ENCODE assay signal across 18 mouse cellular contexts in genomic region chr3:27827236-27827635, GRCm38 (mm10).
DNase-seq lines count a peak whose midpoint lies in the region; ATAC-seq lines count a peak whose summit lies in the region.
"Had no signal": no experiment of that assay in that cellular context is flagged by ENCODE, and none has a peak within 500 bp of the region (broad histone marks: within the 10 kb centered on the region; RNA-seq: fewer than 3 reads in every experiment).

No protein-coding gene starts in this region.

- DNase-seq in heart, embryonic 10.5 days (ENCODE audit: low spot score): peak; percentile 68
- no peak for DNase-seq in adrenal gland, postnatal 14 days
- DNase-seq: adrenal gland, adult 2 months; adrenal gland, postnatal 10 days; adrenal gland, postnatal 36 days; cerebellum, adult 11-12 months; cerebellum, adult 2 months; cerebellum, adult 9-10 months; cerebellum, postnatal 10 days; cerebellum, postnatal 25 days; forebrain, postnatal 0 days had no signal

- H3K4me1 ChIP-seq in heart, embryonic 10.5 days: peaks cover 4% of the 10 kb centered on the region; the same call in 1 of the 2 replicates
- no peaks in the 10 kb centered on the region for H3K4me1 ChIP-seq in heart, embryonic 11.5 days (ENCODE audit: control insufficient read depth, insufficient read depth, low read length)
- no peaks in the 10 kb centered on the region for H3K4me1 ChIP-seq in megakaryocyte, embryonic 14.5 days
- H3K4me1 ChIP-seq: embryonic facial prominence, embryonic 10.5 days; embryonic facial prominence, embryonic 12.5 days; forebrain, embryonic 13.5 days; forebrain, embryonic 15.5 days had no signal

- no peak overlapping the region for H3K4me3 ChIP-seq in heart, embryonic 10.5 days
- no peak overlapping the region for H3K4me3 ChIP-seq in heart, embryonic 11.5 days (ENCODE audit: low read depth, low read length)
- H3K4me3 ChIP-seq in megakaryocyte, embryonic 14.5 days (replicated peaks): peak overlapping the region; percentile 35
- H3K4me3 ChIP-seq: embryonic facial prominence, embryonic 10.5 days; embryonic facial prominence, embryonic 12.5 days; forebrain, embryonic 13.5 days; forebrain, embryonic 15.5 days had no signal

- no peak for ATAC-seq in heart, embryonic 11.5 days (replicated peaks; ENCODE audit: insufficient number of reproducible peaks, low FRiP score, low TSS enrichment)
- ATAC-seq in megakaryocyte, adult 5-6 weeks (ENCODE audit: poor library complexity, severe bottlenecking): no peak
- ATAC-seq: forebrain, embryonic 13.5 days; forebrain, embryonic 15.5 days; forebrain, postnatal 0 days had no signal

- WGBS in heart, embryonic 10.5 days: 91% methylated on average over 3 of the region's 3 CpGs
- 79% methylated on average over 3 of the region's 3 CpGs for WGBS in heart, embryonic 11.5 days (ENCODE audit: insufficient replicate concordance)

- peaks cover 5% of the 10 kb centered on the region for H3K9me3 ChIP-seq in heart, embryonic 10.5 days
- peaks cover 4% of the 10 kb centered on the region; the same call in 1 of the 2 replicates for H3K9me3 ChIP-seq in heart, embryonic 11.5 days (replicated peaks; ENCODE audit: control insufficient read depth, low read length)
- H3K9me3 ChIP-seq in megakaryocyte, embryonic 14.5 days: peaks cover 7% of the 10 kb centered on the region
- H3K9me3 ChIP-seq: embryonic facial prominence, embryonic 10.5 days; embryonic facial prominence, embryonic 12.5 days; forebrain, embryonic 15.5 days had no signal

- no peaks in the 10 kb centered on the region for H3K36me3 ChIP-seq in heart, embryonic 10.5 days
- no peaks in the 10 kb centered on the region for H3K36me3 ChIP-seq in heart, embryonic 11.5 days (ENCODE audit: control insufficient read depth, insufficient read depth, low read length)
- H3K36me3 ChIP-seq in megakaryocyte, embryonic 14.5 days (replicated peaks; ENCODE audit: low read length): no peaks in the 10 kb centered on the region
- H3K36me3 ChIP-seq: embryonic facial prominence, embryonic 10.5 days; embryonic facial prominence, embryonic 12.5 days; forebrain, embryonic 15.5 days had no signal

- no peak overlapping the region for H3K27ac ChIP-seq in heart, embryonic 10.5 days
- no peak overlapping the region for H3K27ac ChIP-seq in heart, embryonic 11.5 days (ENCODE audit: low read depth, low read length)
- H3K27ac ChIP-seq: embryonic facial prominence, embryonic 10.5 days; embryonic facial prominence, embryonic 12.5 days; forebrain, embryonic 13.5 days; forebrain, embryonic 15.5 days had no signal

- no peak overlapping the region for H3K9ac ChIP-seq in heart, embryonic 11.5 days (ENCODE audit: low read depth, low read length)
- H3K9ac ChIP-seq: embryonic facial prominence, embryonic 12.5 days; forebrain, embryonic 13.5 days; forebrain, embryonic 15.5 days; forebrain, postnatal 0 days had no signal

- no peak overlapping the region for H3K4me2 ChIP-seq in heart, embryonic 11.5 days
- H3K4me2 ChIP-seq: embryonic facial prominence, embryonic 12.5 days; forebrain, embryonic 13.5 days; forebrain, embryonic 15.5 days had no signal

- H3K27me3 ChIP-seq in heart, embryonic 10.5 days (ENCODE audit: insufficient read depth, poor library complexity, severe bottlenecking): no peaks in the 10 kb centered on the region
- no peaks in the 10 kb centered on the region for H3K27me3 ChIP-seq in heart, embryonic 11.5 days (ENCODE audit: control insufficient read depth, insufficient read depth, low read length)
- peaks cover 5% of the 10 kb centered on the region for H3K27me3 ChIP-seq in megakaryocyte, embryonic 14.5 days (replicated peaks)
- H3K27me3 ChIP-seq: embryonic facial prominence, embryonic 12.5 days; forebrain, embryonic 13.5 days; forebrain, embryonic 15.5 days had no signal
